Mouse (Mus musculus): ENCODE results near the gene Gfi1.

The Gfi1 gene

DNA sequence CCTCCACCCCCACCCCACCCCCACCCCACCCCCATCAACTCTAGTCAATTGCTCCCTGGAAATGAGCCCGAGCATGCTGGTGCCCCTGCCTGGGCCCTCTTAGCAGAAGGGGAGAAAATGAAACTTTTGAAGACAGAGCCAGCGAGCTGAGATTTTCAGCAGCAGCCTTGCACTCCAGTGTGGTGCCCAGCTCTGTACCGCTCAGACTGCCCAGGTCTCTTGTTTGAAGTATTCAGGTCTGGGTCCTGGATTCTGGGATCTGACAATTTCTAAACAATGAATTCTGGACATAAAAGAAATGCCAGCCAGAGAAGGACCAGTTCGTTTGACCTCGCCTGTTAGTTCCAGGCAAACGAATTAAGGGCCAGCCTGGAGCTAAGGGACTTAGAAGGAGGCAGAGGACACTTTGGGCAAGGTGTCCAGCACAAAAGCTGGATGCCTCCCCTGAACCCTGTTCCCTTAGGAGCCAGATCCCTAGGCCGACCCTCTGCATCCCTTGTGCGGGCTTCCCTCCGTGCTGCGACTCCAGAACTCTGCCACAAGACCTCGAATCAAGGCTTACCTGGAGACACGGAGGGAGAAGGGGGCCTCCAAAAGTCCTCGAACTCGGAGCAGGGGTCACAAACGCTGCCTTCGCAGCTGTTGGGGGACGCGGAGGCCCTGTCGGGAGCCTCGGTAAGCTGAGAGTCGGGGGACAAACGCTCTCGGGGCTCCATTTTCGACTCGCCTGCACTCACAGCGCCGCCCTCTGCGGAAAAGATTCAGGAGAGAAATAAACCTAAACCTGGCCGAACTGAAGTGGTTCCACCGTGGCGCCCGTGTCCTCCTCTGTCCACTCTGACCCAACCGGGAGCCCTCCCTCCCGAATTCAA lies 2.9 kb downstream of the Gfi1 start:
- DNase-seq (ENCODE audit: low read depth, low spot score): no peak

DNA sequence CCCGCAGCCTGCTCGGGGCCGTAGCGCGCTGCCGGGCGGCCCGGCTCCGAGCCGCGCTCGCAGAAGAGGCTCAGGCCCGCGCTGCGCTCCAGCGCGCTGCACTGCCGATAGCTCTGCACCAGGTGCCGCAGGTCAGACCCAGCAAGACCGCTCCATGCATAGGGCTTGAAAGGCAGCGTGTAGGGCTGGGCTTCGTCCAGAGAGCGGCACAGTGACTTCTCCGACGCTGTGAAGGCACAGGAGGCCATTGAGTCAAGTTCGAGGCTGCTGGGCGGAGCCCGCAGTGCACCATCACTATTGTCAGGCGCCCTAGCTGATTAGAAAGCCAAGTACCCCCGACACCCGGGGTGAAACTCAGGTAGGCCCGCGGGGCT lies 4.2 kb downstream of the Gfi1 start:
- DNase-seq (ENCODE audit: low read depth, low spot score): no peak

DNA sequence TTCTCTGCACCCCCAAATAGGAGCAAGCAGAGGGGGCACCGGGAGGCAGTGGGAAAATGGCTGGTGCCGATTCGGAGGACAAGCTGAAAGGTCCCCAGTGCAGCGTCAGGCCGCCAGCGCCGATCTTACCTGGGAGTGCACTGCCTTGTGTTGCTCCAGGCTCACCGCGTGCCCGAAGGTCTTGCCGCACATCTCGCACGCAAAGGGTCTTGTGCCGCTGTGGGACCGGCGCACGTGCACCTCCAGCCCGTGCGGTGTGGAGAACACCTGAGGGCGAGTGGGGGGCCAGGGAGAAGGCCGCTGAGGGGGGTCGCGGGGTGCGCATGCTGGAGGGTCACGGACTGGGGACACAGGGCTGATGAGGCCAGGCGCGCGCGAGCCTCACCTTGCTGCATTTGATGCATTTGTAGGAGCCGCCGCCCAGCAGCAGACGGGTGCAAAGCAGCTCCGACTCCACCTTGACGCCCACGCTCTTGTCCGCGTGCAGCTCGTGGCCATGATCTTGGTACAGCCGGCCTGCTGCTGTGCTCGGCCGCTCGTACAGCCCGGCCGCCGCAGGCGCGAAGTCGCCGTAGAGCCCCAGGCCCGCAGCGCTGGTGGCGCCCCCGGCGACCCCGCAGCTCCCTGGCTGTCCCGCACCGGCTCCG lies 4.7 kb downstream of the Gfi1 start:
- DNase-seq (ENCODE audit: low read depth, low spot score): no peak

DNA sequence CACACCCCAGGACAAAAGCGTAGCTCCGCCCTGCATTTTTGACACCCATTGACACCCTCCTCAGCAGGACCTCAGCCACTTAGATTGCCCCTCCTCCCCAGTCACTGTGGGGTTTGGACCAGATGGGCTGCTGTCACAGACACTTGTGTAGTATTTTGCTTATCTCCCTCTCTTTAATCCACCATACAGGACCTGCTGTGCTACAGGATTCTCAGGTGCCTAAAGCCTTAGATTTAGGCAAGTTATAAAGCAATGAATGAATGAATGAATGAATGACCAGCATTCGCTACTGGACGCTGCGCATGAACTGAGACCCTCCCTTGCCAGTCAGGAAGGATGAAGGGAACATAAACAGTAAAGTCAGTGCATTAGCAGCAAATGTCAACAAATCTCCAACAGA lies 5.3 kb downstream of the Gfi1 start:
- no peak for DNase-seq (ENCODE audit: low read depth, low spot score)

DNA sequence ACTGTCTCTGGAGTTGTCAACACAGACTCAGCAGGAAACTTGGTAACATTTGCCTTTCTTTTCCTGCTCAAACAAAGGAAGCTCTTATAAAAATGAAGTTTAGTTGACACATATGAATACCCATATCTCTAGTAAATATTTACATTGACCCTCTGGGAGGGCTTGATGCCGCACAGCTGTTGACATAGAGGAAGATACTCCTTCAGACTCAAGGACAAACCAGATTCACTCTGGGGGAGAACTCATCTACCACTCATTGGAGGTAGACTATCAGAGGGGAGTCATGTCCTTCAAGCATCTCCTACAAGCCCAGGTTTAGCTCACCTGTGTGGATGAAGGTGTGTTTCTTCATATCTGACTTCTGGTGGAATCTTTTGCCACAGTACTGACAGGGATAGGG lies 6.0 kb downstream of the Gfi1 start:
- no peak for DNase-seq (ENCODE audit: low read depth, low spot score)

DNA sequence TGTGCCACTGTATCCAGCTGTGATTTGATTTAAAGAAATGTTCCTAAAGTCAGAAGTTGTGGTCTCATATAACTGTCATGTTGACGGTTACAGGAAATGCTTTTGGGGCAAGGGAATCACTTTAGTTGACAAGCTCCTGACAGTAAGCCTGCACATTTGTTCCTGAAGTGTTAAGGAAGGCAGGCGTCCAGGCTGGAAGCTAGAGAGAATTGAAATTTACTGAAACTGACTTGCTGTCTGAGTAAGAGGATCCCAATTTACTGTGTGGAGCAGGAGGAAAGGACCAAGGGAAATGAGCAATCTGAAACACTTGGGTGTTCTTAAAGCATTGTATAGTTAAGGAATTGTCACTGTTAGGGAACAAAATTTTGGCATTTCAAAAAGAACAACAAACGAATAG lies 6.6 kb downstream of the Gfi1 start:
- no peak for DNase-seq (ENCODE audit: low read depth, low spot score)

DNA sequence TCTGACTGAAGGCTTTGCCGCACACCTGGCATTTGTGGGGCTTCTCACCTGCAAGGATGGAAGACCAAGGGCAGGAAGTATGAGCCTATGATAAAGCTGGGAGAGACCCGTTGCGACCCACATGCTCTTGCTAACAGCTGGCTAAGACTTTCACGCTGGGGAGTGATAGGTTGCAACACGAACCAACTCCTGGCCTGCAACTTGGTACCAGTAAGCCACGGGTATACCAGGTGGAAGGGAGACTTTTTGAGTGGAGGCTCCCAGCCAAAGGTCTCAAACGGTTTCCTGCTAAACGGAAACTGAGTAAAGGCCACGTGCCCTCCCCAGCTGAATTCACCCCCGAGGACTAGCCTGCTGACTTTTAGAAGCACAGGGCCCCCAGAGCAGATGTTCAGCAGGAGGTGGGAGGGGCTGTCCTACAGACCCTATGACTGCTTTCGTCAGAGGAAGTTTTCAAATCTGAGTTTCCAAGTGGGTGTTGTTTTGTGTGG lies 7.9 kb downstream of the Gfi1 start:
- peak; percentile 60 for DNase-seq (ENCODE audit: low read depth, low spot score)

DNA sequence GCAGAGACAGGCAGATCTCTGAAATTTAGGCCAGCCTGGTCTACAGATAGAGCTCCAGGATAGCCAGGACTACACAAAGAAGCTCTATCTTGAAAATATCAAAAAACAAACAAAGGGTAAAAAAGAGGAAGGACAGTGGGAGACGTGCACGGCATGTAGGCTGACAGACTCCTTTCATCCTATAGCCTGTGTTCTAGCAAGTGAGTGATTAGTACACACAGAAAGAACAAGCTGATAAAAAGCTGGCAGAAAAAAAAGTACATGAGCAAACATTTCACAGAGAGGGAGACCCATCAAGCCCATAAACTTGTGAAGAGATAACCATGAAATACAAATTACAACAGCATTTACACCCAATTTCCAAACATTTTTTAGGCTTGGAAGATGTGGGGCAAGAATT lies 14.1 kb downstream of the Gfi1 start:
- no peak for DNase-seq (ENCODE audit: low read depth, low spot score)

DNA sequence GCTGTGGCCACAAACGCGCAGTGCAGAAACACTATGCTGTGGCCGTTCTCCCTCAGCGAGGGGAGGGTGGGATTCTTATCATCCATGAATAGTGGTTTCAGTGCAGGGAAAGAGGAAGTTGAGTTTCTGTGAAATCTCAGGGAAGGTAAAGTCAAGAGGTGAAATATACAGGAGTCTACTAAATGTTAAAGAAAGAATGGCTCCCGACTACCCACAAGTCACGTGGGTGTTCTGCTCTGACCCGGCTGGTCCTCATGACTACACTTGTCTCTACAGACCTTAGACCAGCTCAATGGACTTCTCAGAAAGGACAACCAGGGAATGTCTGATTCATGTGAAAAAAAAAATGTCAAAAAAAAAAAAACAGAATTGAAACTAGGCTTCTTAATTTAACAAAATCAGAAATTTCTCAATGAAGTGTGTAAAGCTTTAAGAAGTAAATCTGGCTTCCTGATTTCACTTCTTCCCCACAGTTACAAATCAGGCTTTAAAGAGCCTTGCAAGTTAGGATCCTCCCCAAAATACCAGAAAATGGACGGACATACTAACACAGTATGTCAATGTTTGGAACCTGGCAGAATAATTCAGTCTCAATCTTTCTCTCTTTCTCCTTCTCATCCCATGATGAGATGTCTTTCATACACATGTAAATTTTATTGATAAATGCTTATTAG lies 17.6 kb downstream of the Gfi1 start:
- DNase-seq (ENCODE audit: low read depth, low spot score): peak; percentile 49

DNA sequence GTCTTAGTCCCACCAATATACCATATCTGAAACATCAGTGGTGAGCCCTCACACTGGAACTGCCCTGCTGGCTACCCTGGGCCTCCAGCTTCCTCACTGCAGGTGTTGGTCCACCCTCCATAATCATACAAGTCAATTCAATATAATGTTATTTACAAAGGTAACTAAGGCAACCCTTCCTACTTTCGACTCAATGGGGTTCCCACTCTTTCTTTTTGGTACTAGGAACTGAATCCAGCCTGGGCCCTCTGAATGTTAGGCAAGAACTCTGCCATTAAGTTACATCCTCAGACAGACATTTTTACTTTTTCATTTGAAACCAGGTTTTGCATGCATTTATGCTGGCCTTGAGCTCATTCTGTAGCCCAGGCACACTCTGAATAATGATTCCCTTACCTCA lies 19.6 kb downstream of the Gfi1 start:
- no peak for DNase-seq (ENCODE audit: low read depth, low spot score)

DNA sequence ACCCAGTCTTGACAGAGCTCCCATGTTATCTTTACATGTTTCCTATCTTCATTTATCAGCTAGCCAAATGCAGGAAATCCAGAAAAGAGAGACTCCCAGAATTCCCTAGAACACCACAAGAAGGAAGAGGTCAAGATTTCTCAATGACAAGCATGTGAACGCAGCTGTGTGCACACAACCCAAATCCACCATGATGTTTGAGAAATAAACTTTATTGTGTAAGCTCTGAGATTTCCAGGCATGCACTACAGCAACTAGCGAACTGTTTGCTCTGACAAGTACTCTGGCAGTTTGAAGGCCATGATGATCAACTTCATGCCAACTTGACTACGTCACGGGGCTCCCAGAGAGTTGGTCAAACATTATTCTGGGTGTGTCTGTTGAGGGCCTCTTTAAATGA lies 20.1 kb downstream of the Gfi1 start:
- no peak for DNase-seq (ENCODE audit: low read depth, low spot score)

DNA sequence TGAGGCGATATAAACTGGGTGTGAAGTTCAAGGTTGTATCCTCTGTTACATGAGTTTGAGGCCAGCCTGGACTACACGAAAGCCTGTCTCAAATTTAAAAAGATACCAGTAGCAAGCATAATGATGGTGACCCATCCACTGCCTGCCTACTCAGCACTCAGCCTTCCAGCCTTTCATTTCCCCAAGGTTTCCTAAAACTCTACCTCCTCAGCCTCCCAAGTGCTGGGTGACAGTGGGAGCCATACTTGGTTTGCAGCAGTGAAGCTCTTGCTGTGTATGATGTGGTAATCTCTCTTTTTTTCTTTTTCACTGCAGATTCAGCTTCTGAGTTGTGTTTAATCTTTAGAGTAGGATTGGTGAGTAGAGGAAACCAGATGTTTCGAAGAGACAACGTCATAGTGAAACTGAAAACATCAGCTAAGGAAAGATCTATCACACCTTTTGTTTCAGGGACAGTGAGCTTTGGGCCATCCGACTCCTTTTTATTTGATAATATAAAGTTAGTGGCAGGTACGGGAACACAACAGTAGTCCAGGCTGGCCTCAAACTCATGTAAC lies 22.6 kb downstream of the Gfi1 start:
- DNase-seq (ENCODE audit: low read depth, low spot score): peak; percentile 69

DNA sequence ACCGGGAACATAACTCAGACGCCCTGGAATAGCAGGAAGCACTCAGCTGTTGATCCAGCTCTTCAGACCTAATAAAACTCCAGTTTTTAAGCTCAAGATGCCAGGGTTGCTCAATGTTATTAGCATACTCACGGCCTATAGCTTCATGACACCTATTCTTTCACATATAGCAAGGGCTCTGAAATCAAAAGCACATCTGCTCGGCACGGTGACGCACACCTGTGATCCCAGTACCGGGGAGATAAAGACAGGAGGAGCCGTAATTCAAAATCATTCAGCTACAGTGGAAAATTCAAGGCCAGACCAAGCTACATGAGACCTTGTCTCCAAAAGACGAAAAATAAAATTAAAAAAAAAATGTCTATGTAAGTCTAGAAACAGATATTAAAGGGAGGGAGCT lies 24.2 kb downstream of the Gfi1 start:
- no peak for DNase-seq (ENCODE audit: low read depth, low spot score)

DNA sequence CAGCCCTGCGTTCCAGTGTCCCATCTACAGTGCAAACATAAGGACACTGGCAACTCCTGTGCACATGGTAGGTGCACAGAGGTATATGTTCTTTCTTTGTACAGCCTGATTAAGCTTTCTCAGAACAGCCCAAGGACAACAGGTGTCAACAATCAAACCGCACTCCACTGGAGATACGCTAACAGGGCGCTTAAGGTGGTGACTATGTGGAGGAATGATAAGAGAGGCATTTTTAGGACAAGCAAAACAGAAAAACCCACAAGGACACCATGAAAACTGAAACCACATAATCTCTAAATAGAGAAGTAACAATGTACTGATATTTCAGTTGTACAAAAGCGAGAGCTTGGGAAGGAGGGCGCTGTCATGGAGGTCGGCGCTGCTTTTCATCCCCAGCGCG lies 25.0 kb downstream of the Gfi1 start:
- peak; percentile 21 for DNase-seq (ENCODE audit: low read depth, low spot score)

DNA sequence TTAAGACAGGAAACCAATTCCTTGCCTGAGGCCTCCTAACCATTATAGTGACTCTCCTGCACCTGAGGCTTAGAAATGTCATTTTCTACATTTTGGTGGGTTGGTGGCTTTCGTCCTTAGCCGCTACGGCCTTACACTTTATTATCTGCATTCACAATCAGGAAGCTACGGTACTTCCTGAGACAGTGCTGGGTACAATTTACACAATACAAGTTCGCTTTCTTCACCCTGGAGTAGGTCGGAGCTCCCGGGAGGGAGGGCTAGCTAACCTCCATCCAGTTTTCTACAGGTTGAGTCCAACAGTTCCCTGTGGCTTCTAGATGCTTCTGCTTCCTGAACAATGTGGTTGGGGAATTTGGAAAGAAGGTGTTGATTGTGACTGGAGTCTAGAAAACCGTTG lies 26.9 kb downstream of the Gfi1 start:
- no peak for DNase-seq (ENCODE audit: low read depth, low spot score)

DNA sequence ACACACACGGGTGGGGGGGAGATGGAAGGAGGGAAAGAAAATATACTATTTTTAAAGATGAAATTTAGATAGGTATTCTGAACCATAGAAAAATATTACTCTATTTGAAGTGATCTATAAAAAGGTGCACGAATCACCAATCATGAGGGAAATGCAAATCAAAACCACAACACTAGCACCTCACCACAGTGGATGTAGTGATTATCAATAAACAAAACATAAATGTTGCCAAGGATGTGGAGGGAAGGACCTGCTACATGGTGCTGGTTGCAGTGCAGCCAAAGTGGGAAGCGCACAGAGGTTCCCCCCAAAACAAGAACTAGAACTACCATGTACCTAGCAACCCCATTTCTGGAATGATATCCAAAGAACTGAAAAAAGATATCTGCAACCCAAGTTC lies 30.8 kb downstream of the Gfi1 start:
- no peak for DNase-seq (ENCODE audit: low read depth, low spot score)

DNA sequence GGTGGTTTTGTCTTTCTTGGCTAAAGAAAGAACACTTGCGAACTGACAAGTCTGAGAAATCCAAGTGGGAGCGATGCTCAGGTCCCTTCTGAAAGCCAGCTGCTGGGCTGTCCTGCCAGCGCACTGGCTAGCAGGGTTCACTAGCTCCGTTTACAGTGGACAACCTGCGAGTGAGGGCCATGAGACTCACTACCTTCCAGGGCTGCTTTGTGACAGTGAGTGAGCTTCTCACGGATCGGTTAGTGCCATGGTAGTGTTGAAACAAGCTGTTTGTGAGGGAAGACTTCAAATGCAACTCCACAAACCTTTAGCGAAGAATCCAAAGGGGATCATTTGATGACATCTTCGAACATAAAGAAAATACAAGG lies 37.4 kb downstream of the Gfi1 start:
- DNase-seq (ENCODE audit: low read depth, low spot score): no peak

DNA sequence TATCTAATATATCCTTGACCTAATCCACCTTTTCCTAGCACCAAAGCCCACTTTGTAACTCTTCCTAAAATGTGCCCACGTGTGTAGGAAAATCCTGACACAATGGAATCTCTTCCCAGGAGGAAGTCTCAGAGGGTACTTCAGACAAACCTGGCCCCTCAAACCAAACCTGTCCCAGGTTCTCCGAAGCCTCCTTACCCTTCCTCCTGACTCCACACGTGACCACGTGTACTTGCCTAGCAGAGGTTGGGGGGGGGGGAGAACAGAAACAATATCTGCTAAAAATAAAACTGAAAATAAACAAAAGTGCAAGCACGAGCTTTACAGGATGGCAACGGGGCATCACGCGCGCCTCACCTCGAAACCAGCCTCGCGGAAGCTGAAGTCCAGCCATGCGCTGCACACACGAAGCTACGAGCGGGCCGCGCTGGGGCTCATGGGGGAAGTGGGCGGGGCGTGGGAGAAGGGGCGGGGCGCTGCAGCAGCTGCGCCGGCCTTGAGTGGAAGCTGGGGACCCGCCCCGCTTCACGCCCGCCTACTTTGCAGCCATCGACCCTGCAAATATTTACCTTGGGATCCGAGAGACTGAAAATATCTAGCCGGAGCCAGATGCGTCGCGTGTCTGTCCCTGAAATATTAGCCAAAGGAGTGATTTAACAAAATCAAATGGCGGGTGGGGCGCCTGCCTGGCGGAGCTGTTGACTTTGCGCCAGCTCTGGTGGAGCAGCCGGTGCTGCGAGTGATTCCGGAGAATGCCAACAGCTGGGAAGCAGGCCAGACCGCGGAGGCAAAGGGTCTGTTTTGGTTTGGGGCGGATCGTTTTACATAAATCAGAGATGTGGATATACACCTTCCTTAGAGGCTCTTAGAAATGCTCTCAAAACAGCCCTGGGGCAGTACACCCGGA lies 38.0 kb downstream of the Gfi1 start:
- DNase-seq (ENCODE audit: low read depth, low spot score): peak; percentile 97

DNA sequence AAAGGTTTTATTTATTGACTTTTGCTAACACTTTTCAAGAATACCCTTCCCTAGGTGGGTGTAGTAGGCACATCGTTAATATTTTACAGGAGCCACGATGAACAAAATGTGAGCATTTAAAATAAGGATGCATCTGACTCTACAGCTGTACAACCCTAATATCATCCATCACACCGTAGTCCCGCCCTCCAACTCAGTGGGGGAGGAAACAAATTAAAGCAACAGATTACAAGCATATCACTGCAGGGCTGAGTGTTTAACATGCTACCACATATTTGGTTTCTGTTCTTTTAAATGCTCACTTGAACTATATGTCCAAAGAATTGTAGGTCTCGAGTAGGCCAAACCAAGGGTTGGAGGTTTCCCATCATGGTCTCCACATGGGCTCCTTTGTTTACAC lies 38.7 kb downstream of the Gfi1 start:
- DNase-seq (ENCODE audit: low read depth, low spot score): peak; percentile 67

DNA sequence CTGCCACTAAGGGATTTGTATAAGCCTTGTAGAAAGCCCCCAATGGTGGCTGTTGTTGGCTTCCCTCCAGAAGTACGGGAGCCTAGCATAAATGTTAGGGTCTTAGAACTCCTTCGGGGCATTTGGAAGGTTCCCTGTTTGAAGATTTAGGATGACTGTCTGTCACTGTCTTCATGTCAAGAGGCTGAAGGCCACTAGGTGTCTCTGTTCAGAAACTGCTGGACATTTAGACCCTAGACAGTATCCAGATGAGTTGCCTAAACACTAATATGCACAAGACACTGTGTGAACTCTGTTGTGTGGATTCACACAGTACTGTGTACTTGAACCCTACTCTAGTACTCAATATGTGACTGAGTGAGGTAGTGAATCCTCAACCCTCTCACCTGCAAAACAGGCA lies 41.5 kb downstream of the Gfi1 start:
- DNase-seq (ENCODE audit: low read depth, low spot score): peak; percentile 41

DNA sequence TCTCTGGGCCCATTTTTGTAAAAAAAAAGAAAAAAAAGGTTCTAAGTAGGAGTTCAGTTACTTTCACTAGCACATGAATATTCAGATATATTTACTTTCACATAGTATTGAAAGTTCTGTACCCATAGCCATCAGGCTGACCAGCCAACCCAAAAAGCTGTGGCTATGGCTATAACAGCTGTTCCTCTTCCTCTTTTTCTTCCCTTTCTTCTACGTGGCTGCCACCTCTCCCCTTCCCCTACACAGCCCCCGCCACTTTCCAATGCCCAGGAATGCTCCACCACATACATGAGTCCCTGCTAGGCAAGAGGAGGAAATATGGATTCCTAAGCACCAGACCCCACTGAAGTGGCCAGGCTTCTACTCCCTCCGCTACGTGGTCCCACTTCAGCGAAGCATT lies 44.5 kb downstream of the Gfi1 start:
- peak; percentile 41 for DNase-seq (ENCODE audit: low read depth, low spot score)
